Mouse (Mus musculus) ES-E14 (cell line): ENCODE measurements around the gene Nmur1. TPM values are rescaled to one million over a fixed set of nuclear protein-coding genes. Genes with fewer than 3 reads are reported as not detected.
A peak's percentile ranks its signal among the peaks of the same experiment; 100 is the strongest.
"Not testable (repeated sequence)": the region's sequence is repeated elsewhere in the genome, so short reads cannot be mapped to it uniquely, and the experiment has no call there.

Source experiments
- DNase-seq: peaks from one replicate; pipeline ENCODE4 v3.0.0-alpha.2; 2013; ENCODE audit warnings: low read depth, low spot score
- H3K27ac ChIP-seq: 2 replicates; pipeline ENCODE4 v1.5.1; 2012; ENCODE audit warnings: low read depth, mild to moderate bottlenecking, low read length, moderate library complexity, mixed read lengths; ENCODE audit not compliant: poor library complexity, insufficient read depth, severe bottlenecking
- H3K36me3 ChIP-seq: 2 replicates; pipeline ENCODE4 v1.6.1; 2012; ENCODE audit warnings: mild to moderate bottlenecking, low read length, moderate library complexity, mixed read lengths; ENCODE audit not compliant: control insufficient read depth, poor library complexity, insufficient read depth, severe bottlenecking
- H3K4me1 ChIP-seq, 2 experiments: fragments of 150-350 bp in 1 of 2; sonication (generic) in 1 of 2; 2 replicates each; pipeline ENCODE4 v1.6.1; 2012; ENCODE audit warnings: low read length in 2 of 2, mild to moderate bottlenecking in 1 of 2, mixed read lengths in 1 of 2; ENCODE audit not compliant: control insufficient read depth in 2 of 2, insufficient read depth in 2 of 2, poor library complexity in 1 of 2
- H3K4me3 ChIP-seq, 2 experiments: fragments of 150-350 bp in 1 of 2; sonication (generic) in 1 of 2; 2 replicates each; pipeline ENCODE4 v1.5.1; 2012; ENCODE audit warnings: low read length in 2 of 2, low read depth in 1 of 2, mild to moderate bottlenecking in 1 of 2, mixed read lengths in 1 of 2; ENCODE audit not compliant: insufficient read depth in 1 of 2, poor library complexity in 1 of 2, severe bottlenecking in 1 of 2
- H3K9ac ChIP-seq: 2 replicates; pipeline ENCODE4 v1.6.1; 2012; ENCODE audit warnings: low read depth, mild to moderate bottlenecking, low read length, mixed read lengths; ENCODE audit not compliant: poor library complexity, insufficient read depth, severe bottlenecking
- H3K9me3 ChIP-seq: fragments of 150-350 bp; sonication (generic); 2 replicates; pipeline ENCODE4 v1.6.1; 2012; ENCODE audit warnings: low read depth, mild to moderate bottlenecking, low read length; ENCODE audit not compliant: control insufficient read depth, insufficient read depth
- CHD2 ChIP-seq: IDR thresholded peaks from 2 replicates; pipeline ENCODE4 v1.6.1; 2014; ENCODE audit warnings: mild to moderate bottlenecking, low read depth, low read length, inconsistent platforms
- HCFC1 ChIP-seq: IDR thresholded peaks from 2 replicates; pipeline ENCODE4 v1.6.1; 2012; ENCODE audit warnings: low read length, inconsistent platforms, borderline replicate concordance; ENCODE audit not compliant: insufficient read depth
- MAFK ChIP-seq: IDR thresholded peaks from 2 replicates; pipeline ENCODE4 v1.6.1; 2014; ENCODE audit warnings: mild to moderate bottlenecking, low read depth, low read length, inconsistent platforms; ENCODE audit not compliant: insufficient read depth
- ZC3H11A ChIP-seq: IDR thresholded peaks from 2 replicates; pipeline ENCODE4 v1.6.1; 2012; ENCODE audit warnings: low read depth, mild to moderate bottlenecking, inconsistent platforms, low read length, borderline replicate concordance
- ZNF384 ChIP-seq: IDR thresholded peaks from 2 replicates; pipeline ENCODE4 v1.6.1; 2012; ENCODE audit warnings: low read depth, low read length, inconsistent platforms
- in situ Hi-C, 2 experiments: fragments of 600-800 bp; cut with MboI; formaldehyde crosslinking; loops; one replicate each; pipeline ENCODE4 v1.15.1; 2025; ENCODE audit warnings: low sequenced_read_pairs in 2 of 2, inconsistent platforms in 1 of 2; ENCODE audit not compliant: unreplicated experiment in 2 of 2
- total RNA-seq: library from RNA; depleted of rRNA; stranded (reverse); fragments of 300-350 nt; gene quantifications from 2 replicates; pipeline ENCODE4 v1.2.3, GENCODE M21; 2012

Nmur1 gene
- total RNA-seq, 1 experiment = 0.18 TPM

- H3K4me1 ChIP-seq = no peaks in the 10 kb centered on the region
- no peaks in the 10 kb centered on the region for H3K9me3 ChIP-seq
- no peak overlapping the region for H3K4me3 ChIP-seq
- DNase-seq = no peak
- H3K9ac ChIP-seq = no peak overlapping the region
- no peak for TF ChIP-seq CHD2
- no peak for TF ChIP-seq ZC3H11A
- TF ChIP-seq HCFC1 = no peak
- TF ChIP-seq ZNF384 = no peak
- no peak for TF ChIP-seq MAFK
- H3K27ac ChIP-seq = no peak overlapping the region
- H3K36me3 ChIP-seq = no peaks in the 10 kb centered on the region; the same call in 1 of the 2 replicates
- in situ Hi-C loops = no loop called here
Observed at GRCm38 (mm10) chr1:86343087-86343645, 82.9 kb downstream of the Nmur1 start.

GRCm38 (mm10) chr1:86342371-86342770 is 83.7 kb downstream of the Nmur1 start:
- in situ Hi-C loops = no loop called here
- TF ChIP-seq ZNF384 (no peak), HCFC1 (no peak), MAFK (no peak), CHD2 (no peak), ZC3H11A (no peak)
- Histone ChIP-seq H3K4me3 (no peak overlapping the region), H3K4me1 (no peaks in the 10 kb centered on the region), H3K9ac (no peak overlapping the region), H3K27ac (no peak overlapping the region), H3K9me3 (no peaks in the 10 kb centered on the region), H3K36me3 (no peaks in the 10 kb centered on the region; the same call in 1 of the 2 replicates)
- DNase-seq = no peak

- H3K27ac ChIP-seq, H3K4me1 ChIP-seq, H3K36me3 ChIP-seq, in situ Hi-C loops, H3K9ac ChIP-seq, H3K4me3 ChIP-seq, H3K9me3 ChIP-seq, DNase-seq: not testable (repeated sequence)
Observed at GRCm38 (mm10) chr1:86341096-86341495, 84.9 kb downstream of the Nmur1 start.

- H3K4me3 ChIP-seq = no peak overlapping the region
- no peaks in the 10 kb centered on the region for H3K36me3 ChIP-seq
- no peak overlapping the region for H3K9ac ChIP-seq
- no peak; the same call in 1 of the 2 replicates for TF ChIP-seq ZC3H11A
- TF ChIP-seq CHD2 = no peak
- no peak for TF ChIP-seq ZNF384
- no peak for TF ChIP-seq MAFK
- no peak for TF ChIP-seq HCFC1
- H3K9me3 ChIP-seq = no peaks in the 10 kb centered on the region
- peaks cover 0 to 10% of the 10 kb centered on the region in 2 experiments; a peak in 1 of 4 replicates for H3K4me1 ChIP-seq
- peak; percentile 85 for DNase-seq
- in situ Hi-C loops = loop anchor here (5.0 to 10.0 kb wide), 2 partner anchors 152 to 154 kb away; no protein-coding TSS in a partner anchor
- no peak overlapping the region for H3K27ac ChIP-seq
Observed at GRCm38 (mm10) chr1:86339156-86339812, 86.7 kb downstream of the Nmur1 start.
